In the genomic region with DNA sequence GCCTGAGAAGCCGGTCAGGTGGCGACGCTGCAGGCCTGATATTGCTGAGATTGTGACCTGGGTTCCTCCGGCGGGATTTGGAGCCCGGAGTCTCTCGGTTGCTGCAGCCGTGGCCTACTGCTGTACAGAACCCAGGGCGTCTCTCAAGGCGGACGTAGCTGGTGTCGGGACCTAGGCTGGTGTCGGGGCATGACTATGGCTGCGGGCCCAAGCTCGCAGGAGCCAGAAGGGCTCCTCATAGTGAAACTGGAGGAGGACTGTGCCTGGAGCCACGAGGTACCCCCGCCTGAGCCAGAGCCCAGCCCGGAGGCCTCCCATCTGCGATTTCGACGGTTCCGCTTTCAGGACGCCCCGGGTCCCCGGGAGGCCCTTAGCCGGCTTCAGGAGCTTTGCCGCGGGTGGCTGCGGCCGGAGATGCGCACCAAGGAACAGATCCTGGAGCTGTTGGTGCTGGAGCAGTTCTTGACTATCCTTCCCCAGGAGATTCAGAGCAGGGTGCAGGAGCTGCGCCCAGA, we compare ENCODE assay signal across 8 mouse cellular contexts. TPM values are rescaled to one million over a fixed set of nuclear protein-coding genes. Genes with fewer than 3 reads are reported as not detected.
DNase-seq lines count a peak whose midpoint lies in the region; ATAC-seq and TF ChIP-seq lines count a peak whose summit lies in the region.

No protein-coding gene starts in this region.

- peak; percentile 39 for ATAC-seq in common myeloid progenitor, adult 5-6 weeks (replicated peaks; ENCODE audit: low read depth, poor library complexity, severe bottlenecking)
- ATAC-seq in heart, embryonic 14.5 days (ENCODE audit: insufficient number of reproducible peaks, insufficient read depth, low FRiP score, low read depth) = peak; percentile 51
- ATAC-seq in liver, embryonic 14.5 days (ENCODE audit: insufficient read depth) = peak; percentile 55

- peaks cover 18% of the 10 kb centered on the region for H3K9me3 ChIP-seq in heart, embryonic 14.5 days (ENCODE audit: control insufficient read depth, low read length)
- H3K9me3 ChIP-seq in liver, embryonic 14.5 days (ENCODE audit: control insufficient read depth, low read length) = peaks cover 2% of the 10 kb centered on the region

- peak overlapping the region; percentile 96 for H3K4me2 ChIP-seq in heart, embryonic 14.5 days (ENCODE audit: low read length)
- H3K4me2 ChIP-seq in liver, embryonic 14.5 days (ENCODE audit: low read depth) = peak overlapping the region; percentile 76

- intact Hi-C loops in left cerebral cortex, postnatal 10 days (cut with DNase I) = loop anchor here (10.0 kb wide), 1 partner anchor 161 kb away; the partner anchor contains the start of genes 1700037C18Rik and Cluap1

- peaks cover 10 to 24% of the 10 kb centered on the region in 2 experiments for H3K4me1 ChIP-seq in heart, embryonic 14.5 days (ENCODE audit: control insufficient read depth in 2 of 2, insufficient read depth in 2 of 2, low read length in 2 of 2)
- peaks cover 13 to 18% of the 10 kb centered on the region in 2 experiments for H3K4me1 ChIP-seq in liver, embryonic 14.5 days (replicated peaks; ENCODE audit: control insufficient read depth in 2 of 2, insufficient read depth in 2 of 2, low read length in 1 of 2)
- peaks cover 11% of the 10 kb centered on the region; the same call in 1 of the 2 replicates for H3K4me1 ChIP-seq in spleen, adult 2 months (ENCODE audit: control insufficient read depth, insufficient read depth, insufficient read length)

- H3K4me3 ChIP-seq in heart, embryonic 14.5 days (ENCODE audit: control insufficient read depth in 1 of 2, insufficient read depth in 1 of 2, low read depth in 1 of 2, low read length in 2 of 2) = peak overlapping the region; percentile 79 to 90
- peak overlapping the region; percentile 86 to 89 for H3K4me3 ChIP-seq in liver, embryonic 14.5 days (ENCODE audit: insufficient read depth in 1 of 2, low read depth in 2 of 2, low read length in 2 of 2)
- peak overlapping the region; percentile 75 for H3K4me3 ChIP-seq in spleen, adult 2 months (ENCODE audit: extremely low read depth, insufficient read depth, insufficient read length)

- peak overlapping the region; percentile 93 for H3K9ac ChIP-seq in heart, embryonic 14.5 days (ENCODE audit: low read length)
- peak overlapping the region; percentile 75 for H3K9ac ChIP-seq in liver, embryonic 14.5 days (replicated peaks)

- H3K27ac ChIP-seq in heart, embryonic 14.5 days (replicated peaks in 1 of 2; ENCODE audit: control insufficient read depth in 1 of 2, insufficient read depth in 1 of 2, low read depth in 2 of 2, low read length in 2 of 2) = peak overlapping the region; percentile 80 to 89
- H3K27ac ChIP-seq in liver, embryonic 14.5 days = peak overlapping the region; percentile 72
- peak overlapping the region; percentile 81 for H3K27ac ChIP-seq in spleen, adult 2 months (ENCODE audit: insufficient read depth, low read length)

- H3K36me3 ChIP-seq in heart, embryonic 14.5 days (ENCODE audit: control insufficient read depth, insufficient read depth, low read length) = peaks cover 35% of the 10 kb centered on the region
- peaks cover 18% of the 10 kb centered on the region for H3K36me3 ChIP-seq in liver, embryonic 14.5 days (replicated peaks; ENCODE audit: control insufficient read depth, insufficient read depth, low read depth)
- H3K36me3 ChIP-seq in spleen, adult 2 months (ENCODE audit: control insufficient read depth, insufficient read depth, low read length) = peaks cover 18% of the 10 kb centered on the region

- TF ChIP-seq POLR2A in spleen, adult 2 months (IDR thresholded peaks at IDR 0.05; ENCODE audit: low read depth, low read length) = no peak

- 0 out of 2 replicates have a peak, but pooled peaks cover 4% of the 10 kb centered on the region for H3K27me3 ChIP-seq in heart, embryonic 14.5 days (ENCODE audit: control insufficient read depth, insufficient read depth, low read length)
- H3K27me3 ChIP-seq in liver, embryonic 14.5 days (ENCODE audit: control insufficient read depth, insufficient read depth, low read length) = no peaks in the 10 kb centered on the region
- H3K27me3 ChIP-seq in spleen, adult 2 months (ENCODE audit: control insufficient read depth, insufficient read depth, low read length) = no peaks in the 10 kb centered on the region

- peak; percentile 13 to 64 for DNase-seq in left cerebral cortex, postnatal 10 days (ENCODE audit: extremely low spot score in 1 of 2, low spot score in 2 of 2)
- DNase-seq in left cerebral cortex, adult 11 months (ENCODE audit: low spot score) = no peak
- no peak for DNase-seq in liver, embryonic 14.5 days (ENCODE audit: low read depth in 3 of 3, low spot score in 3 of 3)
- DNase-seq in spleen, adult 2 months (ENCODE audit: low read depth in 1 of 2, low spot score in 2 of 2) = peak in 1 of 2 experiments; percentile 53
- no peak for DNase-seq in layer of hippocampus, postnatal 10 days (ENCODE audit: low spot score in 2 of 2)
- DNase-seq in cerebellum, adult 8-10 months = no peak

- under 1% methylated on average over 32 of the region's 32 CpGs for WGBS in heart, embryonic 14.5 days
- under 1% methylated on average over 32 of the region's 32 CpGs for WGBS in liver, embryonic 14.5 days (ENCODE audit: insufficient replicate concordance)
- under 1% methylated on average over 32 of the region's 32 CpGs for WGBS in spleen, adult 2 months

- no peak for TF ChIP-seq EP300 in liver, embryonic 14.5 days (IDR thresholded peaks at IDR 0.05; ENCODE audit: low read depth)

- TF ChIP-seq CTCF in liver, embryonic 14.5 days (IDR thresholded peaks at IDR 0.05; ENCODE audit: low read depth) = no peak; the same call in 1 of the 2 replicates
- TF ChIP-seq CTCF in spleen, adult 2 months (IDR thresholded peaks at IDR 0.05; ENCODE audit: extremely low read depth, insufficient read depth, insufficient read length, insufficient replicate concordance) = no peak

RNA-seq across cellular contexts. Expression of gene Zfp263, which starts 0.3 kb away (rescaled TPM):
- total RNA-seq in left cerebral cortex, postnatal 10 days (2021) = 10 to 100 TPM; 18.6 to 19.1 TPM
- 45.4 and 46.5 TPM in 2 replicates for total RNA-seq in common myeloid progenitor, adult 5-6 weeks (2017)
- polyA plus RNA-seq in heart, embryonic 14.5 days (2014; fragmentation: Nextera tagmentation; extraction: Ambion mirVana) = 18.2 and 21.9 TPM in 2 replicates
- polyA plus RNA-seq in liver, embryonic 14.5 days (2012; rRNA removed) = 2.8 and 4.8 TPM in 2 replicates
- polyA plus RNA-seq in liver, embryonic 14.5 days (2014; fragmentation: Nextera tagmentation; extraction: Ambion mirVana) = 4.5 and 6.8 TPM in 2 replicates
- 8.9 and 10.5 TPM in 2 replicates for polyA plus RNA-seq in spleen, adult 2 months (2012; rRNA removed)
- 10 to 100 TPM; 19.7 to 21.8 TPM for total RNA-seq in layer of hippocampus, postnatal 10 days (2021)

RNA-seq across cellular contexts. Expression of gene Mefv, which starts 26.3 kb away (rescaled TPM):
- not detected for total RNA-seq in left cerebral cortex, postnatal 10 days (2021)
- total RNA-seq in common myeloid progenitor, adult 5-6 weeks (2017) = 3.9 and 7.0 TPM in 2 replicates
- not detected in 2 replicates for polyA plus RNA-seq in heart, embryonic 14.5 days (2014; fragmentation: Nextera tagmentation; extraction: Ambion mirVana)
- 0.14 and 0.21 TPM in 2 replicates for polyA plus RNA-seq in liver, embryonic 14.5 days (2012; rRNA removed)
- 0.27 TPM in 2 replicates for polyA plus RNA-seq in liver, embryonic 14.5 days (2014; fragmentation: Nextera tagmentation; extraction: Ambion mirVana)
- 2.9 and 3.2 TPM in 2 replicates for polyA plus RNA-seq in spleen, adult 2 months (2012; rRNA removed)
- total RNA-seq in layer of hippocampus, postnatal 10 days (2021) = not detected

Comparison
In these comparisons a context has a peak if more than half of its experiments do, and no peak if none do; other contexts are left out.
1. DNase-seq: peak in left cerebral cortex, postnatal 10 days (2 of 2); none in left cerebral cortex, adult 11 months (single experiment), liver, embryonic 14.5 days (0 of 3), layer of hippocampus, postnatal 10 days (0 of 2) and cerebellum, adult 8-10 months (single experiment).
2. Peak in every context shown above with its lines, with median percentiles within 50 percentile points of each other: ATAC-seq, H3K27ac ChIP-seq and H3K4me3 ChIP-seq.